Mouse (Mus musculus) intestine, embryonic 15.5 days (tissue): ENCODE measurements around the gene Rbp1. TPM values are rescaled to one million over a fixed set of nuclear protein-coding genes. Genes with fewer than 3 reads are reported as not detected.

Source experiments
- ATAC-seq: fragments of 200-750 bp; cut with Nextera tagmentation; 2 replicates; pipeline ENCODE4 v1.8.0; 2017; ENCODE audit warnings: moderate TSS enrichment, moderate library complexity
- H3K27ac ChIP-seq: fragments of 300-500 bp; sonication (generic); 2 replicates; pipeline ENCODE4 v1.5.1; 2015; ENCODE audit warnings: mild to moderate bottlenecking, inconsistent platforms
- H3K27me3 ChIP-seq: fragments of 300-500 bp; sonication (generic); replicated peaks from 2 replicates; pipeline ENCODE4 v1.6.1; 2015; ENCODE audit warnings: inconsistent platforms
- H3K36me3 ChIP-seq: fragments of 300-500 bp; sonication (generic); 2 replicates; pipeline ENCODE4 v1.6.1; 2015; ENCODE audit warnings: inconsistent platforms
- H3K4me1 ChIP-seq: fragments of 300-500 bp; sonication (generic); replicated peaks from 2 replicates; pipeline ENCODE4 v1.6.1; 2015; ENCODE audit warnings: inconsistent platforms
- H3K4me2 ChIP-seq: fragments of 300-500 bp; sonication (generic); replicated peaks from 2 replicates; pipeline ENCODE4 v1.6.1; 2015; ENCODE audit warnings: mild to moderate bottlenecking, inconsistent platforms
- H3K4me3 ChIP-seq: fragments of 300-500 bp; sonication (generic); replicated peaks from 2 replicates; pipeline ENCODE4 v1.5.1; 2015; ENCODE audit warnings: inconsistent platforms
- H3K9ac ChIP-seq: fragments of 300-500 bp; sonication (generic); 2 replicates; pipeline ENCODE4 v1.6.1; 2015; ENCODE audit warnings: inconsistent platforms
- H3K9me3 ChIP-seq: fragments of 300-500 bp; sonication (generic); 2 replicates; pipeline ENCODE4 v1.6.1; 2016; ENCODE audit warnings: inconsistent platforms
- WGBS: fragments of 180-500 bp; shearing (Covaris S2); methylation state at CpG from one replicate; pipeline ENCODE4 v1.1.7; 2015; 5-methylcytosine and 5-hydroxymethylcytosine counted together
- polyA plus RNA-seq: library from polyadenylated mRNA; unstranded; fragments of >200 nt; fragmentation: Nextera tagmentation; extraction: Ambion mirVana; gene quantifications from 2 replicates; pipeline ENCODE4 v1.2.1, GENCODE M21; 2015

Rbp1 gene
- polyA plus RNA-seq, 1 experiment from 2014 or later, result 66.5 TPM

- Histone ChIP-seq H3K36me3 (no peaks in the 10 kb centered on the region), H3K4me3 (no peak overlapping the region), H3K9ac (no peak overlapping the region), H3K9me3 (no peaks in the 10 kb centered on the region), H3K4me2 (peak overlapping the region; percentile 31), H3K27ac (peak overlapping the region; percentile 33; the same call in 1 of the 2 replicates), H3K4me1 (peaks cover 62% of the 10 kb centered on the region), H3K27me3 (no peaks in the 10 kb centered on the region)
- WGBS, result 55% methylated on average over 8 of the region's 8 CpGs
- no peak for ATAC-seq
Measured at GRCm38 (mm10) chr9:98428783-98429182, 6.0 kb downstream of the Rbp1 start.

- peak overlapping the region; percentile 33 for H3K27ac ChIP-seq
- WGBS, result 12% methylated on average over 7 of the region's 7 CpGs
- H3K9ac ChIP-seq, result no peak overlapping the region
- H3K4me3 ChIP-seq, result no peak overlapping the region
- peak; percentile 44 for ATAC-seq
- H3K9me3 ChIP-seq, result no peaks in the 10 kb centered on the region
- H3K4me2 ChIP-seq, result peak overlapping the region; percentile 41
- no peaks in the 10 kb centered on the region for H3K27me3 ChIP-seq
- H3K36me3 ChIP-seq, result no peaks in the 10 kb centered on the region
- peaks cover 59% of the 10 kb centered on the region for H3K4me1 ChIP-seq
Measured at GRCm38 (mm10) chr9:98429806-98430205, 7.0 kb downstream of the Rbp1 start.

DNA sequence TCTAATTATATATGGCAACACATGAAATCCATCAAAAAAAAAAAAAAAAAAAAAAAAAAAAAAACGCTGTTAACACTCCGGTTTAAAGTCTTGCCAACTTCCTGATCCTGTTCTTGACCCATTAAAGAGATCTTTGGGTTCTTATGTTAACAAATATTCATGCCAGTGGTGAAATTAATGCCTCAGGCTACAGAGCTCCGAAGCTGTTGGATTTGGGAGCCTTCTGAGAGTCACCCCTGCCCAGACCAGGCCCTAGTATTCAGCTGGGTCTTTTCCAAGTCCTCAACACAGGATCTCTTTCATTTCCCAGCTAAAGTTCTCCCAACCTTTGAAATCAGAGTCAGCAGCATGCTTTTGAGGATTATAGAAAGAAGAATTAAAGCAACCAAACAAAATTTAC lies 7.8 kb downstream of the Rbp1 start:
- no peaks in the 10 kb centered on the region for H3K36me3 ChIP-seq
- no peaks in the 10 kb centered on the region for H3K9me3 ChIP-seq
- H3K27ac ChIP-seq, result no peak overlapping the region
- H3K4me1 ChIP-seq, result peaks cover 55% of the 10 kb centered on the region
- no peak overlapping the region for H3K9ac ChIP-seq
- ATAC-seq, result no peak
- no peak overlapping the region for H3K4me3 ChIP-seq
- WGBS, result 33% methylated on average over 3 of the region's 3 CpGs
- H3K27me3 ChIP-seq, result no peaks in the 10 kb centered on the region
- no peak overlapping the region for H3K4me2 ChIP-seq

GRCm38 (mm10) chr9:98433021-98433420 lies 10.3 kb downstream of the Rbp1 start:
- no peaks in the 10 kb centered on the region for H3K27me3 ChIP-seq
- 48% methylated on average over 2 of the region's 2 CpGs for WGBS
- H3K4me2 ChIP-seq, result peak overlapping the region; percentile 17; the same call in 1 of the 2 replicates
- no peak overlapping the region for H3K4me3 ChIP-seq
- H3K9me3 ChIP-seq, result no peaks in the 10 kb centered on the region
- H3K27ac ChIP-seq, result peak overlapping the region; percentile 69
- 0 out of 2 replicates have a peak overlapping the region, but pooled peaks have one; percentile 26 for H3K9ac ChIP-seq
- ATAC-seq, result peak; percentile 86
- H3K36me3 ChIP-seq, result no peaks in the 10 kb centered on the region
- H3K4me1 ChIP-seq, result peaks cover 33% of the 10 kb centered on the region

GRCm38 (mm10) chr9:98433956-98434588 lies 11.3 kb downstream of the Rbp1 start:
- Histone ChIP-seq H3K9me3 (no peaks in the 10 kb centered on the region), H3K4me2 (no peak overlapping the region), H3K27ac (no peak overlapping the region), H3K4me3 (no peak overlapping the region), H3K9ac (no peak overlapping the region), H3K27me3 (no peaks in the 10 kb centered on the region), H3K4me1 (peaks cover 23% of the 10 kb centered on the region), H3K36me3 (no peaks in the 10 kb centered on the region)
- 39% methylated on average over 4 of the region's 4 CpGs for WGBS
- ATAC-seq, result no peak

DNA sequence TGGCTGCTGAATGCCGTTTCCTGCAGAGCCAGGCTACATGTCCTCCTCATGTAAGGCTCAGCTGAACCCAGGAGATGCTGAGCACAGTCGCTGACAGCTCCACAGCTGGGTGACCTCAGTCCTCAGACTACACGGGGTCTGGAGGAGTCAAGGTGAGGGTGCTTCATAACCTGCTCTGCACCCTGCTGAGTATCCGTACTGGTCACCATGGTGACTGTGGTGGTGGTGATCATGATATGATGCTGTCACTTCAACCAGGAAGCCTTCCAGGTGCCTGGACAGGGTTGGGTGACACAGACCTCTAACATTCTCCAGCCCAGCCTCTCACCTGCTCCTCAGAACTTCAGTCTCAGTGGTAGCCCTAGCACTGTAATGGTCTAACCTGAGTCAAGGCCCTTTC lies 15.1 kb downstream of the Rbp1 start:
- Histone ChIP-seq H3K9ac (no peak overlapping the region), H3K36me3 (no peaks in the 10 kb centered on the region), H3K9me3 (no peaks in the 10 kb centered on the region), H3K4me1 (peaks cover 11% of the 10 kb centered on the region; the same call in 1 of the 2 replicates), H3K4me3 (no peak overlapping the region), H3K4me2 (no peak overlapping the region), H3K27me3 (no peaks in the 10 kb centered on the region), H3K27ac (no peak overlapping the region)
- WGBS, result 78% methylated on average over 4 of the region's 4 CpGs
- ATAC-seq, result no peak

DNA sequence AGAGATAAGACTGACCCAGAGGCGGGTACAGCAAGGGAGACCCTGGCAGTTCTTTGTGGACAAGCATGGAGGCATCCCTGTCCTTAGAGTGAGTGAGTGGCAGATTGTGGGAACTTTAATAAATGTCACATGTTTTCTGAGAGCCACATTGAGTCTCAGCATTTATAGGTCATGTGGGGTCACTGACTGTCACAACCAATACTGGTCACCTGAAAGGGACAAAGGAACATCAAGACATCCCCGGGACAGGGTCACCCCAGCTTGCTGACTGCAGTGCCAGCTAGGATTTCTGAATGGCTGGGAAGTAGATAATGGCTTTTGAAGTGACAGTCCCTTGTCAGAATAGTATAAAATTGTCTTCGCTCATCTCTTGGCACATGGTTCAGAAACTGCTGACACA lies 16.3 kb downstream of the Rbp1 start:
- WGBS, result 77% methylated on average over 3 of the region's 3 CpGs
- H3K4me3 ChIP-seq, result no peak overlapping the region

GRCm38 (mm10) chr9:98442638-98443037 lies 19.9 kb downstream of the Rbp1 start:
- WGBS, result 56% methylated on average over 5 of the region's 5 CpGs
- Histone ChIP-seq H3K4me3 (no peak overlapping the region), H3K27ac (no peak overlapping the region), H3K9ac (no peak overlapping the region), H3K9me3 (no peaks in the 10 kb centered on the region), H3K4me1 (peaks cover 8% of the 10 kb centered on the region; the same call in 1 of the 2 replicates), H3K36me3 (0 out of 2 replicates have a peak, but pooled peaks cover 2% of the 10 kb centered on the region), H3K4me2 (no peak overlapping the region), H3K27me3 (no peaks in the 10 kb centered on the region)
- ATAC-seq, result peak; percentile 43

More for the DNA sequence above, 16.3 kb downstream of the Rbp1 start:
- Histone ChIP-seq H3K4me2 (no peak overlapping the region), H3K9me3 (no peaks in the 10 kb centered on the region), H3K9ac (no peak overlapping the region), H3K4me1 (no peaks in the 10 kb centered on the region), H3K36me3 (no peaks in the 10 kb centered on the region), H3K27ac (no peak overlapping the region), H3K27me3 (no peaks in the 10 kb centered on the region)
- no peak for ATAC-seq

- 81% methylated on average over 9 of the region's 9 CpGs for WGBS
- Histone ChIP-seq H3K9me3 (no peaks in the 10 kb centered on the region), H3K27ac (no peak overlapping the region), H3K27me3 (no peaks in the 10 kb centered on the region), H3K36me3 (0 out of 2 replicates have a peak, but pooled peaks cover 2% of the 10 kb centered on the region), H3K4me2 (no peak overlapping the region), H3K9ac (no peak overlapping the region), H3K4me1 (peaks cover 8% of the 10 kb centered on the region; the same call in 1 of the 2 replicates), H3K4me3 (no peak overlapping the region)
- ATAC-seq, result peak; percentile 47
Measured at GRCm38 (mm10) chr9:98445359-98446149, 22.8 kb downstream of the Rbp1 start.

- ATAC-seq, result no peak
- Histone ChIP-seq H3K9me3 (no peaks in the 10 kb centered on the region), H3K36me3 (0 out of 2 replicates have a peak, but pooled peaks cover 2% of the 10 kb centered on the region), H3K4me2 (no peak overlapping the region), H3K9ac (no peak overlapping the region), H3K27ac (no peak overlapping the region), H3K4me3 (no peak overlapping the region), H3K27me3 (no peaks in the 10 kb centered on the region), H3K4me1 (no peaks in the 10 kb centered on the region)
- WGBS, result 72% methylated on average over 1 of the region's 1 CpGs
Measured at GRCm38 (mm10) chr9:98450976-98451375, 28.2 kb downstream of the Rbp1 start.

DNA sequence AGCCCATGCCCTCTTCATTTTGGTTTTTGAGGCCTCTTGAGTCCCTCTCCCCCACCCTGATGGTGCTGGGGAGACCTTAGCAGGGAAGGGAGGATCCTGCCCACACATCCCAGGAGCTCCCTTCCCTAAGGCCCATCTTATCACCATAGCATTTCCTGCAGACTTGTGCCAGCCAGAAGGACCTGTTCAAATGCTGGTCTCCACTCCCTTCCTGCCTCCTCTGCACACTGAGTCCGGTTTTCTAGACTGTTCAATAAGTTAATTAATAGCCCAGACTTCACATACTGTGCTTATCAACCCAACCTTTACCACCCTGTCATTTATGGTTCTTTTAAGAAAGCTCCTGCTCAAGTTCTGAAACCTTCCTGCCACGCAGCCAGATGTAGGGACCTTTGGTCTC lies 43.9 kb downstream of the Rbp1 start:
- Histone ChIP-seq H3K4me3 (no peak overlapping the region), H3K4me1 (no peaks in the 10 kb centered on the region), H3K9me3 (no peaks in the 10 kb centered on the region), H3K4me2 (no peak overlapping the region), H3K9ac (no peak overlapping the region), H3K27me3 (no peaks in the 10 kb centered on the region), H3K36me3 (no peaks in the 10 kb centered on the region), H3K27ac (peak overlapping the region; percentile 62)
- WGBS, result 40% methylated on average over 2 of the region's 2 CpGs
- ATAC-seq, result peak; percentile 98

DNA sequence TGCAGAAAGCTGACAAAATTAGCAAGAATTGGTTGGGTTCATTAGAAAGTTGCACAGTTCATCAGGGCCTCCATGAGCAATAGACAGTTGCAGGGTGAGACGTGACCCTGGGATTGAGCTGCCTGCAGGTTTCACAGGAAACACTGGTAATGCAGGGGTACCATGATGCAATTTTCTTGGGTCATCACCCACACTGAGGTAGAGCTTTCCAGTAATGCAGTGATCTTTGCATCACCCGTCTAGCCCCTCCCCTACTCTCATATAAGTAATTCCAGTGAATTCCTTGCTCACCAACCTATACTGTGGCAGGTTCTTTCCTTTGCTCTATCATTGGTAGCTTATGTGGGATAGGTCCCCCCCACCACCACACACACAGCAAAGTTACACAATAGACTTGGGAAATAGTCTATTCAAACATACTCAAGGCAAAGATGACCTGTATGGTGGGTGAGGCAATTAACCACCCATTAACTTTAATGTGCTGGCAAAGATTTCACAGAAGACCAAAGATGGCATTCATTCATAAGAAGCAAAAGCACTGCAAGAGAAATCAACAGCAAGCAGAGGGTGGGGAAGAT lies 57.5 kb downstream of the Rbp1 start:
- no peaks in the 10 kb centered on the region for H3K9me3 ChIP-seq
- no peak overlapping the region for H3K9ac ChIP-seq
- no peak overlapping the region for H3K4me3 ChIP-seq
- H3K4me1 ChIP-seq, result 0 out of 2 replicates have a peak, but pooled peaks cover 2% of the 10 kb centered on the region
- H3K36me3 ChIP-seq, result no peaks in the 10 kb centered on the region
- no peak overlapping the region for H3K27ac ChIP-seq
- ATAC-seq, result no peak
- WGBS, result 82% methylated on average over 2 of the region's 2 CpGs
- no peak overlapping the region for H3K4me2 ChIP-seq
- no peaks in the 10 kb centered on the region for H3K27me3 ChIP-seq
